Mouse (Mus musculus) naive thymus-derived CD4-positive, alpha-beta T cell, adult 2 months (primary cell): ENCODE measurements around the gene Slc25a3.

ENCODE experiments used
- DNase-seq: peaks from one replicate; pipeline ENCODE4 v3.0.0-alpha.2; 2011; ENCODE audit warnings: low read depth

Gene Slc25a3

GRCm38 (mm10) chr10:91123828-91124822 lies at the start of gene Slc25a3:
Gene Slc25a3, minus strand, starts transcription at chr10:91124059.
- peak; percentile 99 for DNase-seq

GRCm38 (mm10) chr10:91172329-91173100 lies 48.7 kb upstream of the Slc25a3 start:
- DNase-seq: no peak

- peak; percentile 95 for DNase-seq
Measured at GRCm38 (mm10) chr10:91171455-91172328, 47.8 kb upstream of the Slc25a3 start.

- DNase-seq: peak; percentile 80
Measured at GRCm38 (mm10) chr10:91171041-91171440, 47.2 kb upstream of the Slc25a3 start.

- DNase-seq: peak; percentile 94
Measured at GRCm38 (mm10) chr10:91170143-91170941, 46.5 kb upstream of the Slc25a3 start.

- peak; percentile 44 for DNase-seq
Measured at GRCm38 (mm10) chr10:91169414-91170065, 45.7 kb upstream of the Slc25a3 start.

GRCm38 (mm10) chr10:91167352-91167751 lies 43.5 kb upstream of the Slc25a3 start:
- DNase-seq: no peak

- peak; percentile 86 for DNase-seq
Measured at GRCm38 (mm10) chr10:91166890-91167289, 43.0 kb upstream of the Slc25a3 start.

GRCm38 (mm10) chr10:91165850-91166249 lies 42.0 kb upstream of the Slc25a3 start:
- DNase-seq: no peak

GRCm38 (mm10) chr10:91164491-91164890 lies 40.6 kb upstream of the Slc25a3 start:
- DNase-seq: no peak

- DNase-seq: no peak
Measured at GRCm38 (mm10) chr10:91162511-91163163, 38.8 kb upstream of the Slc25a3 start.

GRCm38 (mm10) chr10:91162077-91162476 lies 38.2 kb upstream of the Slc25a3 start:
- no peak for DNase-seq

- DNase-seq: no peak
Measured at GRCm38 (mm10) chr10:91161006-91161405, 37.1 kb upstream of the Slc25a3 start.

GRCm38 (mm10) chr10:91158442-91158841 lies 34.6 kb upstream of the Slc25a3 start:
- no peak for DNase-seq

GRCm38 (mm10) chr10:91156338-91156737 lies 32.5 kb upstream of the Slc25a3 start:
- DNase-seq: no peak

- DNase-seq: peak; percentile 38
Measured at GRCm38 (mm10) chr10:91153894-91154503, 30.1 kb upstream of the Slc25a3 start.

- no peak for DNase-seq
Measured at GRCm38 (mm10) chr10:91145413-91145812, 21.6 kb upstream of the Slc25a3 start.

GRCm38 (mm10) chr10:91143313-91144230 lies 19.7 kb upstream of the Slc25a3 start:
- no peak for DNase-seq
